Mouse (Mus musculus) CH12.LX (cell line): ENCODE measurements around the gene Kifap3. TPM values are rescaled to one million over a fixed set of nuclear protein-coding genes. Genes with fewer than 3 reads are reported as not detected.
A peak's percentile ranks its signal among the peaks of the same experiment; 100 is the strongest.
"Not testable (repeated sequence)": the region's sequence is repeated elsewhere in the genome, so short reads cannot be mapped to it uniquely, and the experiment has no call there.

ENCODE experiments used
- DNase-seq: peaks from one replicate; pipeline ENCODE4 v3.0.0-alpha.2; 2013; ENCODE audit errors: extremely low read depth
- H3K27ac ChIP-seq: 2 replicates; pipeline ENCODE4 v1.5.1; 2012; ENCODE audit warnings: low read depth, mild to moderate bottlenecking, control low read depth, moderate library complexity; ENCODE audit not compliant: insufficient read depth
- H3K27me3 ChIP-seq: replicated peaks from 2 replicates; pipeline ENCODE3; 2012; ENCODE audit warnings: inconsistent platforms
- H3K36me3 ChIP-seq, 2 experiments: replicated peaks in 1 of 2; 2 replicates each; pipeline versions ENCODE3 to v1.6.1; 2012; ENCODE audit warnings: inconsistent platforms in 1 of 2, low read length in 1 of 2, mild to moderate bottlenecking in 1 of 2, mixed read lengths in 1 of 2, moderate library complexity in 1 of 2; ENCODE audit not compliant: control insufficient read depth in 1 of 2, insufficient read depth in 1 of 2
- H3K4me1 ChIP-seq, 2 experiments: 2 replicates each; pipeline ENCODE4 v1.6.1; 2012; ENCODE audit warnings: inconsistent platforms in 1 of 2, moderate library complexity in 1 of 2; ENCODE audit not compliant: insufficient read depth in 2 of 2, control insufficient read depth in 1 of 2
- H3K4me2 ChIP-seq: 2 replicates; pipeline ENCODE4 v1.6.1; 2012; ENCODE audit warnings: low read depth, mild to moderate bottlenecking, control low read depth; ENCODE audit not compliant: poor library complexity, insufficient read depth, severe bottlenecking
- H3K4me3 ChIP-seq, 3 experiments: fragments of 150-350 bp in 1 of 3; sonication (generic) in 1 of 3; replicated peaks in 1 of 3; 2 replicates each; pipeline versions ENCODE3 to v1.5.1; 2011 to 2012; ENCODE audit warnings: low read depth in 2 of 3, low read length in 2 of 3, mild to moderate bottlenecking in 2 of 3, moderate library complexity in 2 of 3, control low read depth in 1 of 3, improper control_type of control experiment in 1 of 3, inconsistent platforms in 1 of 3, mixed read lengths in 1 of 3; ENCODE audit not compliant: poor library complexity in 1 of 3
- H3K79me2 ChIP-seq: replicated peaks from 2 replicates; pipeline ENCODE4 v1.6.1; 2012; ENCODE audit warnings: mild to moderate bottlenecking, moderate library complexity; ENCODE audit not compliant: control insufficient read depth, poor library complexity, insufficient read depth, severe bottlenecking; ENCODE audit errors: extremely low read depth
- H3K9ac ChIP-seq: 2 replicates; pipeline ENCODE4 v1.6.1; 2012; ENCODE audit warnings: low read depth, mild to moderate bottlenecking, control low read depth, moderate library complexity; ENCODE audit not compliant: insufficient read depth
- H3K9me3 ChIP-seq: replicated peaks from 2 replicates; pipeline ENCODE3; 2012; ENCODE audit warnings: low read length, inconsistent platforms, mixed read lengths
- CHD1 ChIP-seq: IDR thresholded peaks from 2 replicates; pipeline ENCODE4 v1.6.1; 2012; ENCODE audit warnings: low read depth, low read length, improper control_type of control experiment, inconsistent platforms
- CHD2 ChIP-seq: IDR thresholded peaks from 2 replicates; pipeline ENCODE4 v1.6.1; 2011; ENCODE audit warnings: low read length, improper control_type of control experiment
- CTCF ChIP-seq, 2 experiments: IDR thresholded peaks in 1 of 2; conservative IDR thresholded peaks in 1 of 2; 2 replicates each; pipeline ENCODE4 v1.5.1; 2011 to 2012; ENCODE audit warnings: low read depth in 2 of 2, low read length in 2 of 2, improper control_type of control experiment in 1 of 2, inconsistent platforms in 1 of 2, mild to moderate bottlenecking in 1 of 2, moderate library complexity in 1 of 2
- EP300 ChIP-seq: IDR thresholded peaks from 2 replicates; pipeline ENCODE4 v1.6.1; 2011; ENCODE audit warnings: low read length, improper control_type of control experiment
- GABPA ChIP-seq: IDR thresholded peaks from 2 replicates; pipeline ENCODE4 v1.6.1; 2012; ENCODE audit warnings: low read depth, low read length, improper control_type of control experiment, inconsistent platforms; ENCODE audit not compliant: insufficient replicate concordance
- JUND ChIP-seq: conservative IDR thresholded peaks from 2 replicates; pipeline ENCODE4 v1.6.1; 2011; ENCODE audit warnings: low read depth, low read length, improper control_type of control experiment
- MAX ChIP-seq: IDR thresholded peaks from 2 replicates; pipeline ENCODE4 v1.6.1; 2011; ENCODE audit warnings: low read length, improper control_type of control experiment
- MYC ChIP-seq: IDR thresholded peaks from 2 replicates; pipeline ENCODE4 v1.6.1; 2011; ENCODE audit warnings: low read depth, mild to moderate bottlenecking, improper control_type of control experiment, low read length
- RAD21 ChIP-seq: IDR thresholded peaks from 2 replicates; pipeline ENCODE4 v1.6.1; 2011; ENCODE audit warnings: low read depth, mild to moderate bottlenecking, low read length, improper control_type of control experiment, moderate library complexity
- SMC3 ChIP-seq: IDR thresholded peaks from 2 replicates; pipeline ENCODE4 v1.6.1; 2011; ENCODE audit warnings: low read depth, low read length, improper control_type of control experiment
- UBTF ChIP-seq: IDR thresholded peaks from 2 replicates; pipeline ENCODE4 v1.6.1; 2012; ENCODE audit warnings: low read depth, mild to moderate bottlenecking, inconsistent platforms, low read length, improper control_type of control experiment, moderate library complexity
- USF1 ChIP-seq: IDR thresholded peaks from 2 replicates; pipeline ENCODE4 v1.6.1; 2014; ENCODE audit warnings: low read depth, mild to moderate bottlenecking, inconsistent platforms, low read length, improper control_type of control experiment
- ZC3H11A ChIP-seq: IDR thresholded peaks from 2 replicates; pipeline ENCODE4 v1.6.1; 2012; ENCODE audit warnings: low read depth, mild to moderate bottlenecking, inconsistent platforms, low read length, improper control_type of control experiment
- ZNF384 ChIP-seq: IDR thresholded peaks from 2 replicates; pipeline ENCODE4 v1.6.1; 2012; ENCODE audit warnings: low read depth, low read length, improper control_type of control experiment, inconsistent platforms
- dilution Hi-C: fragments of 300-500 bp; cut with MboI; formaldehyde crosslinking; loops from 2 replicates; pipeline ENCODE4 v1.14.3; 2020; ENCODE audit warnings: low sequenced_read_pairs; ENCODE audit not compliant: extremely low pct_unique_long_range_greater_than_20kb, extremely low pct_ligation_motif_present
- in situ Hi-C: fragments of 300-500 bp; cut with MboI; formaldehyde crosslinking; loops from 3 replicates; pipeline ENCODE4 v1.14.3; 2019; ENCODE audit warnings: low sequenced_read_pairs, low pct_ligation_motif_present, low pct_unique_long_range_greater_than_20kb, mixed read lengths
- polyA plus RNA-seq: library from polyadenylated mRNA; unstranded; fragments of >175 nt; gene quantifications from 2 replicates; pipeline ENCODE4 v1.2.1, GENCODE M21; 2012; ENCODE audit warnings: low read depth; ENCODE audit not compliant: insufficient read length
- total RNA-seq, 2 experiments: library from RNA; depleted of rRNA; stranded (reverse); fragments of 300-350 nt in 1 of 2; fragments of >200 nt in 1 of 2; gene quantifications; 2 replicates each; pipeline ENCODE4 v1.2.3; 2012 to 2014

Kifap3 gene
- total and polyA plus RNA-seq, 3 experiments, result 0.08 to 0.10 TPM; not detected in 1

DNA sequence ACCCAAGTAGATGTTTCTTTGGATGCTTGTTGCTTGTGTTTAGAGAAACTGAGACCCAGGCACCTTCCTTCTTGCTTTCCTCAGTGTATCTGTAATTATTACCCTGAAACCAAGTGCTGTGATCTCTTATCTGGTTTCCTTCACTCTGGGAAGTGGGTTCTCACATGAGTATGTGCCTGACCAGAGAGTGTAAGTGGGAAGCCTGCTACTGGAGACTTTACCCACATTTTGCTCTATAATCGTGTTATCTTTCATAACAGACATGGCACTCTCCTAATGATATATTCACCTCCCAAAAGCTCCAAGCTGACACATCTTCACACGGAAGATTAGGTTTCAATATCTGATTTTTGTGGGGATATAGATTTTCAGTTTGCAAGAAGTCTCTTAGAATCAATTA, 55.7 kb downstream of the Kifap3 start:
- Histone ChIP-seq H3K4me2 (no peak overlapping the region), H3K4me3 (no peak overlapping the region), H3K27ac (no peak overlapping the region), H3K27me3 (no peaks in the 10 kb centered on the region), H3K9ac (no peak overlapping the region), H3K36me3 (no peaks in the 10 kb centered on the region)
- in situ Hi-C loops, result no loop called here
- TF ChIP-seq ZC3H11A (no peak), JUND (no peak), MAX (no peak)
- TF ChIP-seq, all 38 proteins: peak for 0
- dilution Hi-C loops, result no loop called here
- DNase-seq, result no peak
- Histone ChIP-seq H3K79me2 (no peaks in the 10 kb centered on the region), H3K9me3 (no peaks in the 10 kb centered on the region), H3K4me1 (0 out of 4 replicates have a peak, but pooled peaks cover 0 to 4% of the 10 kb centered on the region in 2 experiments)

DNA sequence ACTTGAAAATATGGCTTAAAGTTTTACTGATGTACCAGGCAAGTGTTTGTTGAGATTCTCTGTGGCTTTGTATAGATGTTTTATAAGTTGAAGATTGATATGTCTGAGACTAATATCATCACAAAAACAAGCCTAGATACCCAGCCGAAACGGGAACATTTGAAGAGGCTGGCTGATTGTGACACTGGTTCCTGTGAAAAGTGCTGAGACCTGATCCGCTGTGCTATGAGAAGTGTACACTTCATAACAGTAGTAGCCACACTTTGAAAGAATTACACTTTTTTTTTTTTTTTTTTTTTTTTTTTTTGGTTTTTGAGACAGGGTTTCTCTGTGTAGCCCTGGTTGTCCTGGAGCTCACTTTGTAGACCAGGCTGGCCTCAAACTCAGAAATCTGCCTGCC, 59.1 kb downstream of the Kifap3 start:
- dilution Hi-C loops, H3K4me3 ChIP-seq, H3K4me1 ChIP-seq, H3K79me2 ChIP-seq, DNase-seq, H3K27me3 ChIP-seq, in situ Hi-C loops, H3K9me3 ChIP-seq, H3K9ac ChIP-seq, H3K36me3 ChIP-seq, H3K27ac ChIP-seq: not testable (repeated sequence)
- peak overlapping the region; percentile 21; the same call in 1 of the 2 replicates for H3K4me2 ChIP-seq
- peak; percentile 58; the same call in 1 of the 2 replicates for TF ChIP-seq ZNF384

DNA sequence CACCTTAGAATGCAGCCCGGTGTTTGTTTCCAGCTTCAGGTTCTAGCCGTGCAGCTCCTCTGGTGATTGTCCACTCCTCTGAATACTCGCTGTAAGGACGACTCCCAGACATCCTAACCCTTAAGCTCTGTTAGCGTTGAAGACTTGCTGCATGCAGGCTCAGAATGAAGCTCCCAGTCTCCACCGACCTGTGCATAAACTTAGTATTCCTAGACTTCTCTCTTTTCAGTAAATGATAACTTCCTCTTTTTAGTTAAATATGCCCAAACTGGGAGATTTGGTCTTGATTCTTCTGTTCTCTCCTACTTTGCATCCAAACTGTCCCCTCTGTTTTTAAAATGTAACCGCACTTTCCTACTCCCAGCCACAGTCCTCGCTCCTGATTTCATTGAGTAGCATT, 61.2 kb downstream of the Kifap3 start:
- H3K9me3 ChIP-seq, result no peaks in the 10 kb centered on the region
- no peaks in the 10 kb centered on the region for H3K27me3 ChIP-seq
- peaks cover 0 to 5% of the 10 kb centered on the region in 2 experiments; a peak in 1 of 4 replicates for H3K4me1 ChIP-seq
- H3K27ac ChIP-seq, result no peak overlapping the region
- H3K79me2 ChIP-seq, result no peaks in the 10 kb centered on the region
- TF ChIP-seq RAD21, result no peak
- no peak for TF ChIP-seq CHD1
- TF ChIP-seq, all 38 proteins: peak for 0
- dilution Hi-C loops, result no loop called here
- no peak for DNase-seq
- in situ Hi-C loops, result no loop called here
- Histone ChIP-seq H3K4me3 (no peak overlapping the region), H3K36me3 (no peaks in the 10 kb centered on the region), H3K9ac (no peak overlapping the region), H3K4me2 (no peak overlapping the region)

DNA sequence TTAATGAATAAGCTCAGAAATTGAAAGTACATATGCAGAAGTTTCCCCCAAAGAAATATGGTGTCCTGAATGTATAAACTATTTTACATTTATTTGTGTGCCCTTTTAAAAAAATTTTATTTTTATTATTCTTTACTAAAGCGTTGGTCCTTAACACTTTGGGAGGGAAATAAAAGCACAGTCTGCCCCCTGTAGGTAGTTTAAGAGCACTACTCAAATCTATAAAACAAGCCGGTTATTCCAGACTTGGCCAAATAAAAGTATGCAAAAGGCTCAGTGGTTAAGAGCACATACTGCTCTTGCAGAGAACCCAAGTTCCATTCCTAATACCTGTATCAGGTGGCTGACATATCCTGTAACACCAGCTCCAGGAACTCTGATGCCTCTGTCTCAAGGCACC, 62.9 kb downstream of the Kifap3 start:
- Histone ChIP-seq H3K36me3 (no peaks in the 10 kb centered on the region), H3K4me3 (no peak overlapping the region), H3K4me2 (no peak overlapping the region), H3K79me2 (no peaks in the 10 kb centered on the region), H3K27me3 (no peaks in the 10 kb centered on the region), H3K9ac (no peak overlapping the region), H3K9me3 (no peaks in the 10 kb centered on the region), H3K4me1 (peaks cover 0 to 5% of the 10 kb centered on the region in 2 experiments; a peak in 1 of 4 replicates), H3K27ac (no peak overlapping the region)
- TF ChIP-seq UBTF, result no peak
- no peak for TF ChIP-seq CHD2
- no peak for TF ChIP-seq GABPA
- no peak for TF ChIP-seq EP300
- no peak for TF ChIP-seq MYC
- TF ChIP-seq RAD21, result peak; percentile 42
- TF ChIP-seq CTCF (conservative IDR thresholded peaks at IDR 0.05 in 1 of 2, IDR thresholded peaks at IDR 0.05 in 1 of 2; ENCODE audit: low read depth in 2 of 2, low read length in 2 of 2), result peak in 1 of 2 experiments; percentile 44; a peak in 2 of 4 replicates
- peak; percentile 36 for TF ChIP-seq SMC3
- no peak for TF ChIP-seq USF1
- in situ Hi-C loops (no loop called here), dilution Hi-C loops (no loop called here)
- DNase-seq, result peak; percentile 31
